In genomic region chr14:25161684-25162321, GRCm38 (mm10) we compare ENCODE assay signal across 29 mouse cellular contexts.
A peak's percentile ranks its signal among the peaks of the same experiment; 100 is the strongest.
DNase-seq lines count a peak whose midpoint lies in the region; ATAC-seq and TF ChIP-seq lines count a peak whose summit lies in the region.
"Had no signal": no experiment of that assay in that cellular context is flagged by ENCODE, and none has a peak within 500 bp of the region (broad histone marks: within the 10 kb centered on the region; RNA-seq: fewer than 3 reads in every experiment).

No protein-coding gene starts in this region.

- H3K4me2 ChIP-seq in intestine, embryonic 15.5 days (replicated peaks): no peak overlapping the region
- no peak overlapping the region for H3K4me2 ChIP-seq in forebrain, postnatal 0 days (ENCODE audit: low read depth)
- H3K4me2 ChIP-seq: embryonic facial prominence, embryonic 12.5 days; embryonic facial prominence, embryonic 15.5 days; forebrain, embryonic 12.5 days; forebrain, embryonic 15.5 days; heart, embryonic 13.5 days; hindbrain, embryonic 14.5 days had no signal

- DNase-seq in CD4-positive helper T cell, adult 2 months (ENCODE audit: low read depth, low spot score): peak; percentile 48
- peak; percentile 24 to 63 for DNase-seq in natural killer cell, adult 2 months (ENCODE audit: low spot score in 2 of 2)
- no peak for DNase-seq in left cerebral cortex, adult 8-10 months (ENCODE audit: low spot score in 2 of 2)
- no peak for DNase-seq in forebrain, postnatal 0 days
- DNase-seq: adrenal gland, adult 8-10 months; adrenal gland, postnatal 25 days; B cell, adult 2 months; cerebellum, adult 2 months; cerebellum, adult 9-11 months; cerebellum, postnatal 25 days; gastrocnemius, postnatal 10 days; gastrocnemius, postnatal 36 days; heart, adult 2 months; heart, postnatal 14 days; heart, postnatal 4 days had no signal

- TF ChIP-seq CTCF in forebrain, postnatal 0 days (IDR thresholded peaks at IDR 0.05; ENCODE audit: low read depth): no peak

- no peak overlapping the region for H3K4me3 ChIP-seq in intestine, embryonic 15.5 days (replicated peaks)
- no peak overlapping the region for H3K4me3 ChIP-seq in forebrain, postnatal 0 days (ENCODE audit: low read depth, low read length)
- H3K4me3 ChIP-seq: embryonic facial prominence, embryonic 12.5 days; embryonic facial prominence, embryonic 15.5 days; forebrain, embryonic 12.5 days; forebrain, embryonic 15.5 days; heart, adult 2 months; heart, embryonic 10.5 days; heart, embryonic 13.5 days had no signal

- 88% methylated on average over 8 of the region's 8 CpGs for WGBS in intestine, embryonic 15.5 days
- 77% methylated on average over 8 of the region's 8 CpGs for WGBS in forebrain, postnatal 0 days

- no peaks in the 10 kb centered on the region for H3K36me3 ChIP-seq in intestine, embryonic 15.5 days
- H3K36me3 ChIP-seq in forebrain, postnatal 0 days (ENCODE audit: insufficient read depth): no peaks in the 10 kb centered on the region
- H3K36me3 ChIP-seq: embryonic facial prominence, embryonic 12.5 days; embryonic facial prominence, embryonic 15.5 days; forebrain, embryonic 12.5 days; forebrain, embryonic 15.5 days; G1E; heart, embryonic 10.5 days; heart, embryonic 13.5 days had no signal

- no peaks in the 10 kb centered on the region for H3K9me3 ChIP-seq in intestine, embryonic 15.5 days
- H3K9me3 ChIP-seq in forebrain, postnatal 0 days (ENCODE audit: low read length): no peaks in the 10 kb centered on the region
- H3K9me3 ChIP-seq: embryonic facial prominence, embryonic 12.5 days; embryonic facial prominence, embryonic 15.5 days; forebrain, embryonic 12.5 days; forebrain, embryonic 15.5 days; heart, embryonic 10.5 days; heart, embryonic 13.5 days had no signal

- no peaks in the 10 kb centered on the region for H3K27me3 ChIP-seq in intestine, embryonic 15.5 days (replicated peaks)
- H3K27me3 ChIP-seq in forebrain, postnatal 0 days (ENCODE audit: insufficient read depth, low read length): no peaks in the 10 kb centered on the region
- H3K27me3 ChIP-seq: embryonic facial prominence, embryonic 12.5 days; embryonic facial prominence, embryonic 15.5 days; forebrain, embryonic 12.5 days; forebrain, embryonic 15.5 days; heart, embryonic 13.5 days; Patski had no signal

- peaks cover 7% of the 10 kb centered on the region; the same call in 1 of the 2 replicates for H3K4me1 ChIP-seq in intestine, embryonic 15.5 days (replicated peaks)
- no peaks in the 10 kb centered on the region for H3K4me1 ChIP-seq in forebrain, postnatal 0 days (ENCODE audit: insufficient read depth)
- H3K4me1 ChIP-seq: embryonic facial prominence, embryonic 12.5 days; forebrain, embryonic 15.5 days had no signal

- no peak overlapping the region for H3K9ac ChIP-seq in intestine, embryonic 15.5 days
- H3K9ac ChIP-seq in forebrain, postnatal 0 days: no peak overlapping the region
- H3K9ac ChIP-seq: embryonic facial prominence, embryonic 12.5 days; embryonic facial prominence, embryonic 15.5 days; forebrain, embryonic 12.5 days; forebrain, embryonic 15.5 days; heart, embryonic 13.5 days; hindbrain, embryonic 14.5 days had no signal

- ATAC-seq in activated CD4-positive, CD25-positive, alpha-beta regulatory T cell, adult 4 months: peak; percentile 65
- peak; percentile 74 for ATAC-seq in inflammation-experienced regulatory T-cells, adult 6 months
- no peak for ATAC-seq in intestine, embryonic 15.5 days
- no peak for ATAC-seq in forebrain, postnatal 0 days
- ATAC-seq: forebrain, embryonic 15.5 days; hindbrain, postnatal 0 days; intestine, embryonic 16.5 days; Patski had no signal

- H3K27ac ChIP-seq in intestine, embryonic 15.5 days: no peak overlapping the region
- no peak overlapping the region for H3K27ac ChIP-seq in forebrain, postnatal 0 days (ENCODE audit: low read depth, low read length)
- H3K27ac ChIP-seq: embryonic facial prominence, embryonic 12.5 days; embryonic facial prominence, embryonic 15.5 days; forebrain, embryonic 12.5 days; forebrain, embryonic 15.5 days; heart, adult 2 months; heart, embryonic 10.5 days; heart, embryonic 13.5 days; hindbrain, embryonic 14.5 days; hindbrain, postnatal 0 days had no signal

Comparison
In these comparisons a context has a peak if more than half of its experiments do, and no peak if none do; other contexts are left out.
1. DNase-seq: peak in CD4-positive helper T cell, adult 2 months (single experiment) and natural killer cell, adult 2 months (2 of 2); none in left cerebral cortex, adult 8-10 months (0 of 2) and forebrain, postnatal 0 days (single experiment).
2. ATAC-seq: peak in activated CD4-positive, CD25-positive, alpha-beta regulatory T cell, adult 4 months (single experiment) and inflammation-experienced regulatory T-cells, adult 6 months (single experiment); none in intestine, embryonic 15.5 days (single experiment) and forebrain, postnatal 0 days (single experiment).